Mouse (Mus musculus) stomach, embryonic 15.5 days (tissue): ENCODE measurements around the gene D5Ertd579e. TPM values are rescaled to one million over a fixed set of nuclear protein-coding genes. Genes with fewer than 3 reads are reported as not detected.

Experiments
- ATAC-seq: fragments of 200-750 bp; cut with Nextera tagmentation; 2 replicates; pipeline ENCODE4 v1.8.0; 2017; ENCODE audit warnings: low read depth, moderate number of reproducible peaks, moderate TSS enrichment; ENCODE audit not compliant: insufficient read depth, low FRiP score
- H3K27ac ChIP-seq: fragments of 300-500 bp; sonication (generic); 2 replicates; pipeline ENCODE4 v1.5.1; 2015; ENCODE audit warnings: mild to moderate bottlenecking, inconsistent platforms
- H3K27me3 ChIP-seq: fragments of 300-500 bp; sonication (generic); replicated peaks from 2 replicates; pipeline ENCODE4 v1.6.1; 2015; ENCODE audit warnings: inconsistent platforms
- H3K36me3 ChIP-seq: fragments of 300-500 bp; sonication (generic); 2 replicates; pipeline ENCODE4 v1.6.1; 2015; ENCODE audit warnings: inconsistent platforms
- H3K4me1 ChIP-seq: fragments of 300-500 bp; sonication (generic); 2 replicates; pipeline ENCODE4 v1.6.1; 2015; ENCODE audit warnings: inconsistent platforms
- H3K4me2 ChIP-seq: fragments of 300-500 bp; sonication (generic); 2 replicates; pipeline ENCODE4 v1.6.1; 2015; ENCODE audit warnings: mild to moderate bottlenecking, inconsistent platforms
- H3K4me3 ChIP-seq: fragments of 300-500 bp; sonication (generic); replicated peaks from 2 replicates; pipeline ENCODE4 v1.5.1; 2015; ENCODE audit warnings: inconsistent platforms
- H3K9ac ChIP-seq: fragments of 300-500 bp; sonication (generic); 2 replicates; pipeline ENCODE4 v1.6.1; 2015; ENCODE audit warnings: inconsistent platforms
- H3K9me3 ChIP-seq: fragments of 300-500 bp; sonication (generic); 2 replicates; pipeline ENCODE4 v1.6.1; 2016; ENCODE audit warnings: inconsistent platforms
- WGBS: fragments of 180-500 bp; shearing (Covaris S2); methylation state at CpG from one replicate; pipeline ENCODE4 v1.1.7; 2015; 5-methylcytosine and 5-hydroxymethylcytosine counted together
- polyA plus RNA-seq: library from polyadenylated mRNA; unstranded; fragments of >200 nt; fragmentation: Nextera tagmentation; extraction: Ambion mirVana; gene quantifications from 2 replicates; pipeline ENCODE4 v1.2.1, GENCODE M21; 2015

D5Ertd579e gene
- polyA plus RNA-seq, 1 experiment from 2014 or later = 20.0 TPM

DNA sequence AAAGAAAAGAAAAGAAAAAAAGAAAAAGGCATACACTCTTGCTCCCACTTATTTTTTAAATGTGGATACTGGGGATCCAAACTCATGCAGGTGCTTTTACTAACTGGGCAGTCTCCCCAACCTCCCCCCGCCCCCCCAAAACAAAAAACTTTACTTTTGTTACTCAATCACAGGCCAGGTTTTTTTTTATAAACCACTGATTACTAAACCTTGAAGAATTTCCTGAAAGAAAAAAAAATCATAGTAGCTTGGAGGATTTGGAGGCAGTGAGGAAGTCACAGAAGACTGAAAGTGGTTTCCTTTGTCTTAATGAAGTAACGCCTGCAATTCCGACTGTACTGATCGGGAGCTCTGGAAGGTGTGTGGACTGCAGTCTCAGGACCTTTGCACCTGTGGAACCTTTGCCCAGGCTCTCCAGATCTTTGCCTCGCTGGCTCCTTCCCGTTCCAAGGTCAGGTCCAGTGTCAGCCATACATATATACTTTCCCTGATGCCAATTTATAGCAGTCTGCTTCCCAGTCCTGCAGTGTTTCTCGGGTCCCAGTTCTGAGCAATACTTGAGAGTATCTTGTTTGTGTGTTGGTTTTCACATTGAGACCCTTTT lies 2.3 kb upstream of the D5Ertd579e start:
- no peak overlapping the region for H3K27ac ChIP-seq
- no peak overlapping the region for H3K9ac ChIP-seq

DNA sequence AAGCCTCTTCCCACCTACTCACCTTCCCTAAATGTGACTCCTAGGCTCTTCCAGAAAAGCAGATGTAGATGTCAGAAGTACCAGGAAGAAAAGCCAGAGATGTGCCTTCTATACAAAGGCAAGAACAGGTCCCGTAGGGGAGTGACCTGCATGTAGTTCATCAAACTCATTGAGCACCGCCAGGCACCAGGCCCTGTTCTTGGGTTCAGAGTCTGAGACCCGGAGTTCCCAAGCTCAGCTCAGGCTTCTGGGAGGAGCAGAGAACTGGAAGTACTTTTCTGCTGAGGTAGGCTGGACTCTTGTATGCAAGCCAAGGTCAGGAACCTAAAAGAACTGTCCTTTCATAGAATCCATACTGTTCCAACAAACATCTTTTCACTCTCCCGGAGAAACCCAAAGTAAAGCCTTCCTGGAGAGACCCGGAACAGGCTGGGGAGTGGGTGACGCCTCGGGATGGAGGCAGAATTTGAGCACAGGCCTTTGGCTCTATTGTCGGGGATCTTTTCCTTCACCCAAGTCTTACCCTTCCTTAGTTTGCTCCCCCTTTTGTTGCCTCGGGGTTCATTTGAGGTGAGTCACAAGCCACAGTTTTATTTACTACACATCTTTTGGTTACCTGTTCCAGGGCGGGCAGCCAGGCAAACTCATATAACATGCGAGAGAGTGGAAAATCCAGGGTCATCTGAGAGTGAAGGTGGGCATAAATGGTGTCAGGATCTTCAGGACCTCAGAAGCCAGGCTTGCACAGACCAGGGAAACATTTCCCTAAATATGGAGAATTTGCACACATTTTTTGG lies 878 bp upstream of the D5Ertd579e start:
- H3K4me1 ChIP-seq = peaks cover 4% of the 10 kb centered on the region; the same call in 1 of the 2 replicates
- no peak for ATAC-seq
- H3K9me3 ChIP-seq = no peaks in the 10 kb centered on the region
- WGBS = 65% methylated on average over 11 of the region's 11 CpGs
- H3K27me3 ChIP-seq = no peaks in the 10 kb centered on the region
- peak overlapping the region; percentile 68 for H3K4me3 ChIP-seq
- H3K4me2 ChIP-seq = peak overlapping the region; percentile 94
- no peak overlapping the region for H3K9ac ChIP-seq
- peak overlapping the region; percentile 59; the same call in 1 of the 2 replicates for H3K27ac ChIP-seq
- H3K36me3 ChIP-seq = no peaks in the 10 kb centered on the region

More for the DNA sequence above, 2.3 kb upstream of the D5Ertd579e start:
- Histone ChIP-seq H3K4me3 (no peak overlapping the region), H3K36me3 (no peaks in the 10 kb centered on the region), H3K27me3 (no peaks in the 10 kb centered on the region), H3K4me1 (peaks cover 4% of the 10 kb centered on the region; the same call in 1 of the 2 replicates), H3K4me2 (no peak overlapping the region), H3K9me3 (no peaks in the 10 kb centered on the region)
- WGBS = 70% methylated on average over 7 of the region's 7 CpGs
- ATAC-seq = no peak

DNA sequence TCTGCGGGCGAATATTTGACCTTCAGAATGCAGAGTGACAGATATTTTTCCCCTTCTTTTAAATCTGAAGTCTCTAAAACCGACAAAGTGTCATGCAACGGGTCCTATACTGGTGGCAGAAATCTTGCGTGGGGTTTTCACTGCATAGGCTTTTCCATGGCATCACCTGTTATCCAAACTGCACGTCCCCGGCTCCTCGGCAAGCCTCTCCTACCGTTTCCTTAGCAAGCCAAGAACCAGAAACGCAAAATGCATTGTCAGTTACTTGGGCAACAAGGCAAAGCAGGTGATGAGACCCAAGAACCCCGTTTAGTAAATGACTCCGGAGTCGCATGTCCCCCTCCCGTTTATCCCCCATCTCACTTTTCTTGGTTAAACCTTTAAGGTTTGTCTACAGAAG lies 819 bp downstream of the D5Ertd579e start:
- Histone ChIP-seq H3K9ac (peak overlapping the region; percentile 82), H3K27me3 (no peaks in the 10 kb centered on the region), H3K4me2 (peak overlapping the region; percentile 59), H3K27ac (peak overlapping the region; percentile 89), H3K4me3 (peak overlapping the region; percentile 68), H3K9me3 (no peaks in the 10 kb centered on the region), H3K36me3 (no peaks in the 10 kb centered on the region), H3K4me1 (peaks cover 10% of the 10 kb centered on the region)
- ATAC-seq = no peak
- WGBS = 3% methylated on average over 14 of the region's 14 CpGs

DNA sequence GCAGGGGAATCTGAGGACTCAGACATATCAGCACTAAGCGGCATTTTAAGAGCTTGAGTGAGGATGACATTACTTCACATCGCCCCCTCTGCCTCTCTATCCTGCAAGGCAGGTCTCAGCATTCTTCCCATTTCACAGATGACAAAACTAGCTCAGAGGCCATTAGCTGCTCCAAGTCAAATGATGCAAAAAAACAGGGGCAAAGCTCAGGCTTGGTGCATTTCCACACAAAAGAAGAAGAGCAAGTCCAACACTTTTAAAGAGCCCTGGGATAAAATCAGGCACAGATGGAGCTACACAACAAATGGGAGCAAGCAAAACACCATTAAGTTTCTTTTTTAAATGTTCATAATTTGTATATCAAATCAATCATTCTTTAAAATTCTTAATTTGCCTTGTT lies 2.2 kb downstream of the D5Ertd579e start:
- WGBS = 88% methylated on average over 2 of the region's 2 CpGs
- peaks cover 10% of the 10 kb centered on the region for H3K4me1 ChIP-seq
- H3K4me3 ChIP-seq = no peak overlapping the region
- ATAC-seq = no peak
- no peak overlapping the region for H3K9ac ChIP-seq
- H3K36me3 ChIP-seq = no peaks in the 10 kb centered on the region
- no peak overlapping the region for H3K27ac ChIP-seq
- no peaks in the 10 kb centered on the region for H3K9me3 ChIP-seq
- H3K4me2 ChIP-seq = no peak overlapping the region
- H3K27me3 ChIP-seq = no peaks in the 10 kb centered on the region

DNA sequence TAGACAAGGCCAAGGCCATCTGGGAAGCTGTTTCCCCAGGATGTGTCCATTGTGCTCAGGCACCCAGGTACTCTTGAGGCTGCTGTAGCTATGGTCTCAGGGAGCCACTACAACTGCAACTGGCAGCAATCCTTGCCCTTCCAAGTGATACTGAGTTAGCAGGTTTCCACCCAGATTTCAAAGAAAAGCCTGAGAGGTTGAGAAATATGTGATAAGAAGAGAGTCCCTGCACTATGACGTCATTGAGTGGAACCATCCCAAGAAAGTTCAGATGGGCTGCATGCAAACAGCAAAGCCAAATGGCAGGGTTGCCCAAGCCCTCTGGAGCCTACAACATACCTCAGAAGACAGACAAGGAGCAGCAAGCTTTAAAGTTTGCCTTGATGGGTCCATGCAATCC lies 4.4 kb downstream of the D5Ertd579e start:
- Histone ChIP-seq H3K9me3 (no peaks in the 10 kb centered on the region), H3K9ac (no peak overlapping the region), H3K27me3 (no peaks in the 10 kb centered on the region), H3K27ac (no peak overlapping the region), H3K4me3 (no peak overlapping the region), H3K4me1 (peaks cover 10% of the 10 kb centered on the region), H3K36me3 (no peaks in the 10 kb centered on the region), H3K4me2 (no peak overlapping the region)
- no peak for ATAC-seq
- WGBS = 61% methylated on average over 1 of the region's 1 CpGs

DNA sequence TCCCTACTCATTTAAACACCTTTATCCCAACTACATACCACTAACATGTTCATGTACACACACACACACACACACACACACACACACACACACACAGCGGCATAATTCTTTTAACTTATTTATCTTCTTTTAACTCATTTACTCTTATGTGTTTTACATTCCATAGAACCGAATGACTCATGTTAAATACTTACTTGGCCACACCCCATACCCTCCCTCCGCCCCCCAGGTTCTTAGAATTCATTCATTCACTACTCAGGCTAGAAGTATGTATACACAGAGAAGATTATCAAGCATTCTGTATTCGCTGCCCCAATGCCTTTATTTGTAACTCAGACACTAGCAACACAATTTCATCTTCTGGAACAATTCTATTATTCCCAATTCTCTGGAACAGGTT lies 10.7 kb downstream of the D5Ertd579e start:
- H3K4me1 ChIP-seq = no peaks in the 10 kb centered on the region
- no peaks in the 10 kb centered on the region for H3K27me3 ChIP-seq
- H3K9me3 ChIP-seq = no peaks in the 10 kb centered on the region
- H3K4me2 ChIP-seq = no peak overlapping the region
- H3K4me3 ChIP-seq = no peak overlapping the region
- 78% methylated on average over 4 of the region's 4 CpGs for WGBS
- no peak overlapping the region for H3K27ac ChIP-seq
- H3K9ac ChIP-seq = no peak overlapping the region
- 0 out of 2 replicates have a peak, but pooled peaks have one; percentile 65 for ATAC-seq
- no peaks in the 10 kb centered on the region for H3K36me3 ChIP-seq

DNA sequence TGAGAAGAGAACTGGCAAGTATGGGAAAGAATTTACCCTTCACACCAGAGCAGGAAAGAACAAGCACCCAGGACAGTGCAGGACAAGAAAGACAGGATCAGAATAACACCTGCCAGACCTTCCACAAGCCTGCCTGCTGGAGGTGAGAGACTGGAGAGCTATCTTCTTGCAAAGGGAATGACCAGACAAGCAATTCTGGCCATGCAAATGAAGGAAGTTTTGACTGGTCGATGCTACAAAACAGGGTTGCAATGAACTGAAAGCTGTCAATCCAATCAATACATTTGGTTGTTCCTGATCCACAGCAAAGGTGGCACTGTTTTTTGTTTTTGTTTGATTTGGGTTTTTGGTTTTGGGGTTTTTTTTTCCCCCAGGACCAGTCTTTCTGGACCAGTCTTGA lies 12.2 kb downstream of the D5Ertd579e start:
- H3K27ac ChIP-seq = no peak overlapping the region
- no peaks in the 10 kb centered on the region for H3K27me3 ChIP-seq
- H3K4me3 ChIP-seq = no peak overlapping the region
- no peak overlapping the region for H3K4me2 ChIP-seq
- H3K9me3 ChIP-seq = no peaks in the 10 kb centered on the region
- no peaks in the 10 kb centered on the region for H3K36me3 ChIP-seq
- no peak for ATAC-seq
- 0 out of 2 replicates have a peak, but pooled peaks cover 3% of the 10 kb centered on the region for H3K4me1 ChIP-seq
- 97% methylated on average over 1 of the region's 1 CpGs for WGBS
- no peak overlapping the region for H3K9ac ChIP-seq

DNA sequence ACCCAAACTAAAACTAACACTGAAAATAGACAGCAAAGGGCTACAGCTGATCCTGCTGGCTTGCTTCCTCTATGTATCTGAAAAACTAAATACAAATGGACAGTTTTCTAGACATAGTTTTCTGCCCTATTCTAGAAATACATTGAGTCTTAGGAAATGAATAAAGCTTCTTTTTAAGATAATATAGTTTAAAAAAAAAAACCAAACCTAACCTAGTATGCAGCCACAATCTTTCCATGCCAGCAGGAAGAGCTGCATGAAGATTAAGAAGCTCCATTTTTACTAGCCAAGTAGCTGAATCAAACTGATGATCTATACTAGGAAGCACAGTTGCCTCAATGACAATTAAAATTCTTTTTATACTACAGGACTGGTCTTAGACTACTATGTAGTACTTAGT lies 14.6 kb downstream of the D5Ertd579e start:
- no peak overlapping the region for H3K9ac ChIP-seq
- no peaks in the 10 kb centered on the region for H3K36me3 ChIP-seq
- H3K9me3 ChIP-seq = no peaks in the 10 kb centered on the region
- no peaks in the 10 kb centered on the region for H3K27me3 ChIP-seq
- no peak overlapping the region for H3K4me3 ChIP-seq
- no peak for ATAC-seq
- no peak overlapping the region for H3K27ac ChIP-seq
- no peak overlapping the region for H3K4me2 ChIP-seq
- 0 out of 2 replicates have a peak, but pooled peaks cover 4% of the 10 kb centered on the region for H3K4me1 ChIP-seq

DNA sequence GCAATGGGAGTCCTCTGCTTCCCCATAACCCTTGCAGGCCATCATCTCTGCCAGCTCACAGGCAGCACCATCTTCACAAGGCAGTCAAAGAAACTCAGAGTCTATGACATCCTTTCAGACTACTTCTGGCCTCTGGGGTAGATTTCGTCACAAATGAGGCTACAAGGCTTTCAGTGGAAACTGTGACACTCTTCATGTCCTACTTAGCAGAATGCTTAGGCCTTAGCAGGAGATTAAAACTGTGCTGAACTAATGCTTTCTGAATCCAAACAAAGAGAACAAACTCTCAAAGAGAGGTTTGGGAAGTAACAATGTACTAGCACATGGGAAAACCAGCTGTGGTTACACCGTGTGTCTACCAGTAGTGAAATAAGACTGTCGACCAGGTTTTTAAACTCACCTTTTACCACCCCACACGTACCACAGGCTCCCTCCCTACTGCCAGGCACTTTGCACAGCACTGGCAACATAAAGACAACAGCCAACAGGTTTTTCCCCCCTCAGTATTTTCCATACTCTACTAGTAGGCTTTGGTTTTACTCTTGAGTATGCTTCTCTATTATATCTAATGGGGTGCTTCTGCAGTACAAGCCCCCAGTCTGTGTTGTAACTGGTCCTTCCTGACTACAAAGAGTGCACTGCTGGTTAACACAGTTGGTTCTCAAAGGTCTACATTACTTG lies 15.8 kb downstream of the D5Ertd579e start:
- no peak overlapping the region for H3K4me3 ChIP-seq
- H3K9ac ChIP-seq = no peak overlapping the region
- H3K4me1 ChIP-seq = peaks cover 5% of the 10 kb centered on the region; the same call in 1 of the 2 replicates
- H3K27ac ChIP-seq = no peak overlapping the region; the same call in 1 of the 2 replicates
- no peaks in the 10 kb centered on the region for H3K9me3 ChIP-seq
- H3K36me3 ChIP-seq = no peaks in the 10 kb centered on the region
- 61% methylated on average over 4 of the region's 4 CpGs for WGBS
- H3K4me2 ChIP-seq = no peak overlapping the region
- H3K27me3 ChIP-seq = no peaks in the 10 kb centered on the region
- ATAC-seq = no peak

DNA sequence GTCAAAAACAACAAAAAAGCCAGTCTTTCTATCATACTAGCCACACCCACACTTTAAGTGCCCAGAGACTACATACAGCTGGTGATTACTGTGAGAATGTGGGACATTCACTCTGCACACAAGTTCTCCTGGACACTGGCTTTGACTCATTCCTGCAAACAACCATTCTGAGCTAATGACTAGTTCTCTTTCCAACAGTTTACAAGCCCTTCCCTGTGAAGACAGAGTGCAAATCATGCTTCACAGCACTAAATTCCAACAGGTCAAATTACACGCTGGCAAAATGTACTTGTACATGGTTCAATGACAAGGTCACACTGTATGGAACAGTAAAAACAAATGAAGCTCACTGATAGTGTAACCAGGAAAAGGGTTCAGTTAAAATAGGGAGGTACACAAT lies 17.0 kb downstream of the D5Ertd579e start:
- 20% methylated on average over 1 of the region's 1 CpGs for whole genome bisulfite sequencing
- no peaks in the 10 kb centered on the region for H3K36me3 ChIP-seq
- no peaks in the 10 kb centered on the region for H3K27me3 ChIP-seq
- H3K4me3 ChIP-seq = no peak overlapping the region
- H3K9me3 ChIP-seq = no peaks in the 10 kb centered on the region
- no peak overlapping the region for H3K27ac ChIP-seq
- ATAC-seq = no peak
- H3K4me1 ChIP-seq = peaks cover 10% of the 10 kb centered on the region; the same call in 1 of the 2 replicates
- H3K9ac ChIP-seq = no peak overlapping the region
- H3K4me2 ChIP-seq = no peak overlapping the region

DNA sequence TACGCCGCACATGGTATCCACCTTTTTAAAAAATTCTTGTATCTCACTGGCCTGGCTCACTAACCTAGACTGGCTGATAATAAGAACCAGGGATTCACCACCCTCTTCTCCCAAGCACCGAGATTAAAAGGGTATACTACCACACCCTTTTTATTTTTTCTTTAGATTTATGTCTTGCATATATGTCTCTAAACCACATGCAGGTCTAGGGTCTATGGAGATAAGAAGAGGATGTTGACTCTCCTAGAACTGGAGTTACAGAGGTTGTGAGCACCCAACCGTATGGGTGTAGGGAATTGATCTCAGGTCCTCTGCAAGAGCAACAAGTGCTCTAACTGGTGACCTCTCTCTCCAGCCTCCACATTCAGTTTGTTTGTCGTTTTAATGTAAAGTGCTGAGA lies 17.9 kb downstream of the D5Ertd579e start:
- H3K9ac ChIP-seq = no peak overlapping the region
- no peak overlapping the region for H3K4me2 ChIP-seq
- H3K4me3 ChIP-seq = no peak overlapping the region
- peaks cover 10% of the 10 kb centered on the region; the same call in 1 of the 2 replicates for H3K4me1 ChIP-seq
- 80% methylated on average over 5 of the region's 5 CpGs for WGBS
- no peaks in the 10 kb centered on the region for H3K36me3 ChIP-seq
- ATAC-seq = no peak
- no peaks in the 10 kb centered on the region for H3K9me3 ChIP-seq
- H3K27me3 ChIP-seq = no peaks in the 10 kb centered on the region
- H3K27ac ChIP-seq = no peak overlapping the region

DNA sequence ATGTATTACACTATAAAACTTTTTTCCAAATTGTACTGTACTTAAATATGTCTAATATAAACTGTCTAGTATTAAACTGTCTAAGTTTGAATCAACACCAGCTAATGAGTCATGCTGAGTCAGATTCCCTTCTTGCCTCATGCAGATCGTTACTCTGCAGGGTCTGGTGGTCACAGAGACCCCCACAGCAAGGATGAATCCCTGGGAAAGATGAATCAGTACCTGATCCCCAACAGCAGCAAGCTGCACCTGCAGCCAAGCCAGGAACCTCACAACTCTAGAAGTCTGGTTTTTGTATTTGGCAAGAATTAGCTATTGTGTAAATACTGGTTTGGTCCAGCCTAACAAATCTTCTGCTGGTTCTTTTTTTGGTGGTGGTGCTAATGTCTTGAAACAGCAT lies 20.4 kb downstream of the D5Ertd579e start:
- H3K4me1 ChIP-seq = peaks cover 10% of the 10 kb centered on the region; the same call in 1 of the 2 replicates
- ATAC-seq = no peak
- no peaks in the 10 kb centered on the region for H3K27me3 ChIP-seq
- H3K4me3 ChIP-seq = no peak overlapping the region
- peaks cover 10% of the 10 kb centered on the region; the same call in 1 of the 2 replicates for H3K36me3 ChIP-seq
- 35% methylated on average over 1 of the region's 1 CpGs for WGBS
- no peak overlapping the region for H3K9ac ChIP-seq
- H3K4me2 ChIP-seq = no peak overlapping the region
- H3K27ac ChIP-seq = peak overlapping the region; percentile 59; the same call in 1 of the 2 replicates
- no peaks in the 10 kb centered on the region for H3K9me3 ChIP-seq
